Mouse (Mus musculus) limb, embryonic 11.5 days (tissue): ENCODE results near the gene Skiv2l. TPM values are rescaled to one million over a fixed set of nuclear protein-coding genes. Genes with fewer than 3 reads are reported as not detected.
"Not testable (repeated sequence)": the region's sequence is repeated elsewhere in the genome, so short reads cannot be mapped to it uniquely, and the experiment has no call there.

ENCODE experiments used
- ATAC-seq: fragments of 200-750 bp; cut with Nextera tagmentation; 2 replicates; pipeline ENCODE4 v1.8.0; 2017; ENCODE audit warnings: low read depth; ENCODE audit not compliant: insufficient number of reproducible peaks, low FRiP score, low TSS enrichment
- DNase-seq: peaks from one replicate; pipeline ENCODE4 v3.0.0-alpha.2; 2015; ENCODE audit warnings: low spot score
- H3K27ac ChIP-seq: fragments of 300-500 bp; sonication (generic); replicated peaks from 2 replicates; pipeline ENCODE4 v1.5.1; 2014; ENCODE audit warnings: low read depth, mild to moderate bottlenecking, low read length
- H3K27me3 ChIP-seq: fragments of 300-500 bp; sonication (generic); 2 replicates; pipeline ENCODE4 v1.6.1; 2014; ENCODE audit warnings: mild to moderate bottlenecking, low read length, mixed read lengths; ENCODE audit not compliant: control insufficient read depth, insufficient read depth
- H3K36me3 ChIP-seq: fragments of 300-500 bp; sonication (generic); 2 replicates; pipeline ENCODE4 v1.6.1; 2014; ENCODE audit warnings: mild to moderate bottlenecking, low read length, moderate library complexity, mixed read lengths; ENCODE audit not compliant: control insufficient read depth, insufficient read depth
- H3K4me1 ChIP-seq: fragments of 300-500 bp; sonication (generic); 2 replicates; pipeline ENCODE4 v1.6.1; 2014; ENCODE audit warnings: low read length, mixed read lengths; ENCODE audit not compliant: control insufficient read depth, insufficient read depth
- H3K4me2 ChIP-seq: fragments of 300-500 bp; sonication (generic); 2 replicates; pipeline ENCODE4 v1.6.1; 2014; ENCODE audit warnings: low read depth, mild to moderate bottlenecking, moderate library complexity; ENCODE audit not compliant: severe bottlenecking
- H3K4me3 ChIP-seq: fragments of 300-500 bp; sonication (generic); 2 replicates; pipeline ENCODE4 v1.5.1; 2014; ENCODE audit warnings: low read depth, low read length
- H3K9ac ChIP-seq: fragments of 300-500 bp; sonication (generic); 2 replicates; pipeline ENCODE4 v1.6.1; 2014; ENCODE audit warnings: mild to moderate bottlenecking, low read length
- H3K9me3 ChIP-seq: fragments of 300-500 bp; sonication (generic); 2 replicates; pipeline ENCODE4 v1.6.1; 2016; ENCODE audit warnings: low read length; ENCODE audit not compliant: control insufficient read depth
- WGBS: fragments of 180-500 bp; shearing (Covaris S2); extraction: QIAGEN DNeasy Blood & Tissue Kit; methylation state at CpG from one replicate; pipeline ENCODE4 v1.1.7; 2014; 5-methylcytosine and 5-hydroxymethylcytosine counted together
- polyA plus RNA-seq: library from polyadenylated mRNA; unstranded; fragments of >200 nt; fragmentation: Nextera tagmentation; extraction: Ambion mirVana; gene quantifications from 2 replicates; pipeline ENCODE4 v1.2.1, GENCODE M21; 2014

The Skiv2l gene
- polyA plus RNA-seq, 1 experiment from 2014 or later, result 43.2 TPM

DNA sequence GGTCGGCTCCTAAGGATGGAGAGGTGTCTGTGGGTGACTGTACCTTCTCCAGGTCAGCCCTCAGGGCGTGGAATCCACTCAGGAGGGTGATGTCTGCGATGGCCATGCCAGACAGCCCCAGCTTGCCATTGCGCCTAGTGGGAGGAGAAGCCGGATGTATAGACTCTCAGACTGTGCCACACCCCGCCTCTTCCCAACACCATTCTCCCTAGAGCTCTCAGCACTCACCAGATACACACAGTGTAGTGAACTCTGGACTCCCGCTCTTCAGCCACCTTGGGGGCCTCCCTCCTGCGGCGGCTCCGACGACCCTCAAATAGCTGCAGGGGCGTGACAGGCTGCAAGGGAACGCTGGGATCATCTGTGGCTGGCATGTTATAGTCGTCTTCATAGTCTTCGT is 38.7 kb downstream of the Skiv2l start:
- H3K4me2 ChIP-seq, result no peak overlapping the region
- no peaks in the 10 kb centered on the region for H3K36me3 ChIP-seq
- no peaks in the 10 kb centered on the region for H3K4me1 ChIP-seq
- no peak overlapping the region for H3K4me3 ChIP-seq
- H3K9ac ChIP-seq, result no peak overlapping the region
- H3K27me3 ChIP-seq, result no peaks in the 10 kb centered on the region
- WGBS, result 70% methylated on average over 15 of the region's 15 CpGs
- DNase-seq (no peak), ATAC-seq (no peak)
- H3K27ac ChIP-seq, result no peak overlapping the region
- H3K9me3 ChIP-seq, result no peaks in the 10 kb centered on the region

DNA sequence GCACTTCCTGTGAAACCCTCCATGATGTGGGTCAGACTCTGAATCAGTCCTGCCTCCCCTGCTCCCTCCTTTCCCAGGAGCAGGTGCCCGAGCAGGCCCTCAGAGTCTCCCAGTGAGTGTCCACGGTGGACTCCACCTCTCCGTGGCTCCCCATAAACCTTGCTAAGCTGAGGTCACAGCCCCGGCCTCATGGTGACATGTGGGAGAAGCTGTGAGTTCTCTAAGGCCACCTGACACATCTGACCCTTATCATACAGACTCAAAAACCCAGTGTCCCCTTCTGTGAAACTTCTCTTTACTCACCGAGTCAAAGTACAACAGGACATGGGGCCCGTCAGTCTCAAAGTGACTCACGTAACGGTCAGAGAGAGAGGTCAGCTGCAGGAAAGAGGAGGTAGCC is 39.2 kb downstream of the Skiv2l start:
- not testable (repeated sequence) for H3K4me2 ChIP-seq, H3K4me1 ChIP-seq, H3K9me3 ChIP-seq, H3K36me3 ChIP-seq, H3K27me3 ChIP-seq, DNase-seq, H3K27ac ChIP-seq, H3K4me3 ChIP-seq, H3K9ac ChIP-seq, ATAC-seq
- WGBS, result 83% methylated on average over 8 of the region's 8 CpGs

DNA sequence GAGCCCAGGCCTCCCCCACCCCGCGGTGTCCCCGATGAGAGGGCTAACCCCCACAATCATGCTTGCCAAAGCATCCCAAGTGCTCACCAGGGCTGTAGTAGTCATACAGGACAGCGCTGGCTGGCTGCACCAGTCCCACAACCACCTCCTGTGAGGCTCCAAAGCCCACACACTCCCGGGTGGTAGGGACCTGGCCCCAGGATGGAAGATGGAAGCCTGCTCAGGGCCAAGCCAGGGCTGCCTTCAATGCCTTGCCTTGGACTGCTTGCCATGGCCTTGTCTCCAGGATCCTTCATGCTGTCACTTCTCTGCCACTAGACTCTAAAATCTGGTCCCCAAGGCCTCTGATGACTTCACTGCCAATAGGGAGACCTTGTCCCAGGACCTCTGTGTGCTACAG is 39.6 kb downstream of the Skiv2l start:
- not testable (repeated sequence) for ATAC-seq, H3K27me3 ChIP-seq, H3K9me3 ChIP-seq, H3K4me2 ChIP-seq, H3K36me3 ChIP-seq, H3K9ac ChIP-seq, H3K4me1 ChIP-seq, H3K27ac ChIP-seq, DNase-seq, H3K4me3 ChIP-seq
- WGBS, result 76% methylated on average over 5 of the region's 5 CpGs

DNA sequence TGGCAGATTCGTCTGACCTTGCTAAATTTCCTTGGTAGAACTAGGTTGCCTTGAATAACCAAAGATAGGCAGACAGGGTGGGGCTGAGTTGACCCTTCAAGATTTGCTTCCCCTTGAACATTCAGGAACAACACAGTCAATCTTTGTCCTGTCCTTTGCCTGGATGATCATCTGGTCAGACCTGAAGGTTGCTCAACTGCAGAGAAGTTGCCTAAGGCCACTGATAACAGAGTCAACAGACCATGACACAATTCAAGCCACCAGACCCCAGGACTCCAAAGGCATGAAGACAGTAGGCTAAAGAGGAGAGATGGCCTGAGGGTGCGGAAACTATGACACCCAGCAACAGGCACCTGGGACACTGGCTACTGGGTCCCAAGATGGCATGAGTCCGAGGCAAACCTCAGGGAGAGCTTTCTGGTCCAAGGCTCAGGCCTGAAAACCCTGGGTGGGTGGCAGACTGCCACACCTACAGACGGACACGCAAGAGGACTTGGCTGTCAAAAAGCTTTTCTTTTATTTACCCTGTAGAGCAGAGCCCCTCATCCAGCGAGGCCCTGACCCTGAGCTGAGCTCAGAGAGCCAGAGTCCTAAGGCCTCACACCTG is 41.3 kb downstream of the Skiv2l start:
- Histone ChIP-seq H3K9me3 (peaks cover 3% of the 10 kb centered on the region; the same call in 1 of the 2 replicates), H3K9ac (no peak overlapping the region), H3K4me1 (no peaks in the 10 kb centered on the region), H3K4me3 (no peak overlapping the region), H3K4me2 (no peak overlapping the region), H3K36me3 (no peaks in the 10 kb centered on the region), H3K27me3 (no peaks in the 10 kb centered on the region), H3K27ac (no peak overlapping the region)
- DNase-seq (no peak), ATAC-seq (no peak)
- 80% methylated on average over 6 of the region's 6 CpGs for WGBS

DNA sequence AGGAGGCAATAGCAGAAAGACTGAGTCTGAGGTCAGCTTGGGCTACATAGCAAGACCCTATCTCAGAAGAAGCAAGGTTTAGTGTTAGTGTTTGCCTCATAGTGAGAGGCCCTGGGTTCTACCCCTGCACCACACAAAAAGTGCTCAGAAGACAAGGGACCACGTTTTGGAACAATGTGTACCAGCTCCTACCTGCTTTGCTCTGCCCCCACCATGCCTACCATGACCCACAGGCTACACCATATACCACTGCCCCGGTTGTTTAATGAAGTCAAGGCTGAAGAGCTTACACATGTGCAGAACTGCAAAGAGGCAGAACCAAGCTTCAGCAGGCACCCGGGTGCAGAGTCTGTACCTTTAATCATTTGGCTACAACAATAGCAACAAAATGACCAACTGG is 42.8 kb downstream of the Skiv2l start:
- WGBS, result 64% methylated on average over 3 of the region's 3 CpGs
- ATAC-seq (no peak), DNase-seq (no peak)
- no peaks in the 10 kb centered on the region for H3K36me3 ChIP-seq
- H3K27me3 ChIP-seq, result no peaks in the 10 kb centered on the region
- no peak overlapping the region for H3K4me2 ChIP-seq
- H3K4me3 ChIP-seq, result no peak overlapping the region
- no peaks in the 10 kb centered on the region for H3K4me1 ChIP-seq
- H3K9me3 ChIP-seq, result peaks cover 3% of the 10 kb centered on the region; the same call in 1 of the 2 replicates
- H3K9ac ChIP-seq, result no peak overlapping the region
- H3K27ac ChIP-seq, result no peak overlapping the region

- H3K27me3 ChIP-seq, result no peaks in the 10 kb centered on the region
- no peak overlapping the region for H3K9ac ChIP-seq
- no peak overlapping the region for H3K4me2 ChIP-seq
- ATAC-seq (no peak), DNase-seq (no peak)
- no peak overlapping the region for H3K27ac ChIP-seq
- no peaks in the 10 kb centered on the region for H3K4me1 ChIP-seq
- 69% methylated on average over 6 of the region's 6 CpGs for WGBS
- H3K9me3 ChIP-seq, result peaks cover 3% of the 10 kb centered on the region; the same call in 1 of the 2 replicates
- no peaks in the 10 kb centered on the region for H3K36me3 ChIP-seq
- no peak overlapping the region for H3K4me3 ChIP-seq
Observed at GRCm38 (mm10) chr17:34804871-34805562, 45.0 kb downstream of the Skiv2l start.

- not testable (repeated sequence) for H3K4me1 ChIP-seq, H3K27me3 ChIP-seq, H3K4me2 ChIP-seq, ATAC-seq, H3K36me3 ChIP-seq, H3K9me3 ChIP-seq, H3K27ac ChIP-seq, DNase-seq, H3K4me3 ChIP-seq, H3K9ac ChIP-seq
- WGBS, result 96% methylated on average over 4 of the region's 6 CpGs
Observed at GRCm38 (mm10) chr17:34804301-34804700, 45.7 kb downstream of the Skiv2l start, which contains the start of gene Cyp21a1. TSS of gene Cyp21a1 (minus strand) at chr17:34804561.

- not testable (repeated sequence) for H3K27me3 ChIP-seq, H3K9me3 ChIP-seq, H3K27ac ChIP-seq, H3K4me2 ChIP-seq, H3K4me3 ChIP-seq, H3K4me1 ChIP-seq, DNase-seq, ATAC-seq, H3K36me3 ChIP-seq, H3K9ac ChIP-seq
- WGBS, result 90% methylated on average over 6 of the region's 6 CpGs
Observed at GRCm38 (mm10) chr17:34803367-34803766, 46.6 kb downstream of the Skiv2l start.
